Mouse (Mus musculus) liver, embryonic 14.5 days (tissue): ENCODE measurements around the gene Gba. TPM values are rescaled to one million over a fixed set of nuclear protein-coding genes. Genes with fewer than 3 reads are reported as not detected.

Experiments used
- ATAC-seq: fragments of 200-750 bp; cut with Nextera tagmentation; 2 replicates; pipeline ENCODE4 v1.8.0; 2017; ENCODE audit warnings: moderate number of reproducible peaks, mild to moderate bottlenecking, moderate library complexity; ENCODE audit not compliant: insufficient read depth
- DNase-seq, 3 experiments: peaks; one replicate each; pipeline ENCODE4 v3.0.0-alpha.2; 2012 to 2013; ENCODE audit warnings: low read depth in 3 of 3, low spot score in 3 of 3
- H3K27ac ChIP-seq: fragments of 300-500 bp; sonication (generic); 2 replicates; pipeline ENCODE4 v1.5.1; 2014; ENCODE audit warnings: moderate library complexity, mild to moderate bottlenecking, control low read depth, inconsistent platforms
- H3K27me3 ChIP-seq: fragments of 300-500 bp; sonication (generic); 2 replicates; pipeline ENCODE4 v1.6.1; 2014; ENCODE audit warnings: mild to moderate bottlenecking, low read length, moderate library complexity; ENCODE audit not compliant: control insufficient read depth, insufficient read depth
- H3K36me3 ChIP-seq: fragments of 300-500 bp; sonication (generic); replicated peaks from 2 replicates; pipeline ENCODE4 v1.6.1; 2014; ENCODE audit warnings: low read depth; ENCODE audit not compliant: control insufficient read depth, insufficient read depth
- H3K4me1 ChIP-seq, 2 experiments: fragments of 200-500 bp in 1 of 2; fragments of 300-500 bp in 1 of 2; sonication (generic) in 1 of 2; replicated peaks; 2 replicates each; pipeline ENCODE4 v1.6.1; 2012 to 2014; ENCODE audit warnings: antibody characterized with exemption in 1 of 2, inconsistent platforms in 1 of 2, low read length in 1 of 2; ENCODE audit not compliant: control insufficient read depth in 2 of 2, insufficient read depth in 2 of 2
- H3K4me2 ChIP-seq: fragments of 300-500 bp; sonication (generic); 2 replicates; pipeline ENCODE4 v1.6.1; 2014; ENCODE audit warnings: low read depth, mild to moderate bottlenecking, control low read depth, moderate library complexity
- H3K4me3 ChIP-seq, 2 experiments: fragments of 200-500 bp in 1 of 2; fragments of 300-500 bp in 1 of 2; sonication (generic) in 1 of 2; 2 replicates each; pipeline ENCODE4 v1.5.1; 2012 to 2014; ENCODE audit warnings: low read depth in 2 of 2, low read length in 2 of 2, mild to moderate bottlenecking in 2 of 2, control low read depth in 1 of 2, inconsistent platforms in 1 of 2, moderate library complexity in 1 of 2; ENCODE audit not compliant: insufficient read depth in 1 of 2
- H3K9ac ChIP-seq: fragments of 300-500 bp; sonication (generic); replicated peaks from 2 replicates; pipeline ENCODE4 v1.6.1; 2014; ENCODE audit warnings: mild to moderate bottlenecking, control low read depth, moderate library complexity
- H3K9me3 ChIP-seq: fragments of 300-500 bp; sonication (generic); 2 replicates; pipeline ENCODE4 v1.6.1; 2016; ENCODE audit warnings: low read length, mixed read lengths; ENCODE audit not compliant: control insufficient read depth
- CTCF ChIP-seq: IDR thresholded peaks from 2 replicates; pipeline ENCODE4 v1.5.1; 2016; ENCODE audit warnings: antibody characterized with exemption, low read depth, control low read depth
- EP300 ChIP-seq: IDR thresholded peaks from 2 replicates; pipeline ENCODE4 v1.6.1; 2016; ENCODE audit warnings: antibody characterized with exemption, low read depth
- WGBS: fragments of 180-500 bp; shearing (Covaris S2); extraction: QIAGEN DNeasy Blood & Tissue Kit; methylation state at CpG from one replicate; pipeline ENCODE4 v1.1.7; 2014; ENCODE audit not compliant: insufficient replicate concordance; 5-methylcytosine and 5-hydroxymethylcytosine counted together
- microRNA counts: library from miRNA; unstranded; fragments of <30 nt; microRNA quantifications from one replicate; lab custom pipeline; 2016
- microRNA-seq: library from miRNA; unstranded; fragments of <30 nt; microRNA quantifications from one replicate; pipeline ENCODE4, GENCODE M21; 2016
- polyA plus RNA-seq, 2 experiments: library from polyadenylated mRNA; depleted of rRNA in 1 of 2; stranded (reverse) in 1 of 2; unstranded in 1 of 2; fragments of >200 nt; fragmentation: Nextera tagmentation in 1 of 2; extraction: Ambion mirVana in 1 of 2; gene quantifications; 2 replicates each; pipeline versions ENCODE4 v1.2.1 to v1.2.3; 2012 to 2014

The Gba gene
- polyA plus RNA-seq, 2 experiments = 16.5 to 21.2 TPM

GRCm38 (mm10) chr3:89256177-89256576, 53.4 kb downstream of the Gba start:
- ATAC-seq = no peak
- H3K4me1 ChIP-seq = peaks cover 0 to 5% of the 10 kb centered on the region in 2 experiments; a peak in 2 of 4 replicates
- no peak overlapping the region for H3K4me2 ChIP-seq
- TF ChIP-seq CTCF = no peak
- no peak for TF ChIP-seq EP300
- H3K27me3 ChIP-seq = peaks cover 11% of the 10 kb centered on the region
- no peaks in the 10 kb centered on the region for H3K36me3 ChIP-seq
- no peak overlapping the region for H3K27ac ChIP-seq
- no peak overlapping the region for H3K9ac ChIP-seq
- no peak overlapping the region for H3K4me3 ChIP-seq
- WGBS = 56% methylated on average over 5 of the region's 5 CpGs
- H3K9me3 ChIP-seq = no peaks in the 10 kb centered on the region
- no peak for DNase-seq

MicroRNAs within 50 kb of the gene (microRNA counts, 519-probe panel; counts per million panel counts)
- 69.9 counts per million for microRNA mmu-miR-92b (lab: Ali Mortazavi, UCI)

Small RNA genes lying within 50 kb of the gene (microRNA-seq; reads per million reads assigned to microRNA genes)
- 14.4 reads per million, percentile 25 among the genes with 10 or more reads in this experiment for gene Mir92b

Other genes starting within 250 kb of the Gba start
- 4.1 and 5.2 TPM in 2 replicates for gene Rusc1, start 109.6 kb upstream of the Gba start, polyA plus RNA-seq (2012; rRNA removed)
- 2.6 and 3.2 TPM in 2 replicates for gene Rusc1, start 109.6 kb upstream of the Gba start, polyA plus RNA-seq (2014; fragmentation: Nextera tagmentation; extraction: Ambion mirVana)
- 0.02 TPM in 1 of 2 replicates, not detected in the other for gene Gm43738, start 101.8 kb upstream of the Gba start, polyA plus RNA-seq (2012; rRNA removed)
- gene Gm43738, start 101.8 kb upstream of the Gba start, polyA plus RNA-seq (2014; fragmentation: Nextera tagmentation; extraction: Ambion mirVana) = 0.04 TPM in 1 of 2 replicates, not detected in the other
- 126 and 131 TPM in 2 replicates for gene Fdps, start 101.0 kb upstream of the Gba start, polyA plus RNA-seq (2012; rRNA removed)
- 238 and 251 TPM in 2 replicates for gene Fdps, start 101.0 kb upstream of the Gba start, polyA plus RNA-seq (2014; fragmentation: Nextera tagmentation; extraction: Ambion mirVana)
- 132 and 143 TPM in 2 replicates for gene Pklr, start 66.8 kb upstream of the Gba start, polyA plus RNA-seq (2012; rRNA removed)
- 79.8 and 97.5 TPM in 2 replicates for gene Pklr, start 66.8 kb upstream of the Gba start, polyA plus RNA-seq (2014; fragmentation: Nextera tagmentation; extraction: Ambion mirVana)
- gene Hcn3, start 42.7 kb upstream of the Gba start, polyA plus RNA-seq (2012; rRNA removed) = 0.23 and 0.31 TPM in 2 replicates
- 0.55 and 0.56 TPM in 2 replicates for gene Hcn3, start 42.7 kb upstream of the Gba start, polyA plus RNA-seq (2014; fragmentation: Nextera tagmentation; extraction: Ambion mirVana)
- gene Clk2, start 38.1 kb upstream of the Gba start, polyA plus RNA-seq (2012; rRNA removed) = 26.1 and 28.8 TPM in 2 replicates
- gene Clk2, start 38.1 kb upstream of the Gba start, polyA plus RNA-seq (2014; fragmentation: Nextera tagmentation; extraction: Ambion mirVana) = 6.7 and 7.2 TPM in 2 replicates
- 35.3 and 46.3 TPM in 2 replicates for gene Scamp3, start 25.5 kb upstream of the Gba start, polyA plus RNA-seq (2012; rRNA removed)
- gene Scamp3, start 25.5 kb upstream of the Gba start, polyA plus RNA-seq (2014; fragmentation: Nextera tagmentation; extraction: Ambion mirVana) = 41.0 and 44.2 TPM in 2 replicates
- gene Fam189b, start 19.8 kb upstream of the Gba start, polyA plus RNA-seq (2012; rRNA removed) = 3.6 and 3.9 TPM in 2 replicates
- 1.7 and 2.6 TPM in 2 replicates for gene Fam189b, start 19.8 kb upstream of the Gba start, polyA plus RNA-seq (2014; fragmentation: Nextera tagmentation; extraction: Ambion mirVana)
- gene Thbs3, start 12.3 kb downstream of the Gba start, polyA plus RNA-seq (2012; rRNA removed) = 0.96 and 1.7 TPM in 2 replicates
- 0.44 and 0.79 TPM in 2 replicates for gene Thbs3, start 12.3 kb downstream of the Gba start, polyA plus RNA-seq (2014; fragmentation: Nextera tagmentation; extraction: Ambion mirVana)
- gene Mtx1, start 24.2 kb downstream of the Gba start, polyA plus RNA-seq (2012; rRNA removed) = 71.7 and 83.2 TPM in 2 replicates
- gene Mtx1, start 24.2 kb downstream of the Gba start, polyA plus RNA-seq (2014; fragmentation: Nextera tagmentation; extraction: Ambion mirVana) = 101 TPM in 2 replicates
- 0.02 and 0.18 TPM in 2 replicates for gene Muc1, start 26.1 kb downstream of the Gba start, polyA plus RNA-seq (2012; rRNA removed)
- 0.08 and 0.11 TPM in 2 replicates for gene Muc1, start 26.1 kb downstream of the Gba start, polyA plus RNA-seq (2014; fragmentation: Nextera tagmentation; extraction: Ambion mirVana)
- 26.3 and 26.4 TPM in 2 replicates for gene Krtcap2, start 43.0 kb downstream of the Gba start, polyA plus RNA-seq (2012; rRNA removed)
- gene Krtcap2, start 43.0 kb downstream of the Gba start, polyA plus RNA-seq (2014; fragmentation: Nextera tagmentation; extraction: Ambion mirVana) = 117 and 138 TPM in 2 replicates
- gene Trim46, start 43.4 kb downstream of the Gba start, polyA plus RNA-seq (2012; rRNA removed) = 0.29 and 0.41 TPM in 2 replicates
- gene Trim46, start 43.4 kb downstream of the Gba start, polyA plus RNA-seq (2014; fragmentation: Nextera tagmentation; extraction: Ambion mirVana) = 0.05 TPM in 1 of 2 replicates, not detected in the other
- gene Dpm3, start 56.4 kb downstream of the Gba start, polyA plus RNA-seq (2012; rRNA removed) = 89.7 and 115 TPM in 2 replicates
- gene Dpm3, start 56.4 kb downstream of the Gba start, polyA plus RNA-seq (2014; fragmentation: Nextera tagmentation; extraction: Ambion mirVana) = 64.3 and 65.8 TPM in 2 replicates
- gene Slc50a1, start 67.6 kb downstream of the Gba start, polyA plus RNA-seq (2012; rRNA removed) = 16.5 and 21.8 TPM in 2 replicates
- gene Slc50a1, start 67.6 kb downstream of the Gba start, polyA plus RNA-seq (2014; fragmentation: Nextera tagmentation; extraction: Ambion mirVana) = 17.3 and 18.7 TPM in 2 replicates
- 3.6 and 3.7 TPM in 2 replicates for gene Efna1, start 78.2 kb downstream of the Gba start, polyA plus RNA-seq (2012; rRNA removed)
- 2.9 TPM in 2 replicates for gene Efna1, start 78.2 kb downstream of the Gba start, polyA plus RNA-seq (2014; fragmentation: Nextera tagmentation; extraction: Ambion mirVana)
- gene Efna3, start 120.0 kb downstream of the Gba start, polyA plus RNA-seq (2012; rRNA removed) = 0.06 and 0.13 TPM in 2 replicates
- gene Efna3, start 120.0 kb downstream of the Gba start, polyA plus RNA-seq (2014; fragmentation: Nextera tagmentation; extraction: Ambion mirVana) = 0.05 and 0.08 TPM in 2 replicates
- gene Efna4, start 135.1 kb downstream of the Gba start, polyA plus RNA-seq (2012; rRNA removed) = 0.81 and 0.92 TPM in 2 replicates
- gene Efna4, start 135.1 kb downstream of the Gba start, polyA plus RNA-seq (2014; fragmentation: Nextera tagmentation; extraction: Ambion mirVana) = 0.62 and 0.78 TPM in 2 replicates
- 6.2 TPM in 2 replicates for gene Adam15, start 147.1 kb downstream of the Gba start, polyA plus RNA-seq (2012; rRNA removed)
- gene Adam15, start 147.1 kb downstream of the Gba start, polyA plus RNA-seq (2014; fragmentation: Nextera tagmentation; extraction: Ambion mirVana) = 4.0 and 4.9 TPM in 2 replicates
- gene Dcst2, start 159.0 kb downstream of the Gba start, polyA plus RNA-seq (2012; rRNA removed) = 0.02 and 0.03 TPM in 2 replicates
- gene Dcst2, start 159.0 kb downstream of the Gba start, polyA plus RNA-seq (2014; fragmentation: Nextera tagmentation; extraction: Ambion mirVana) = 0.04 TPM in 1 of 2 replicates, not detected in the other
- 0.03 TPM in 1 of 2 replicates, not detected in the other for gene Dcst1, start 162.3 kb downstream of the Gba start, polyA plus RNA-seq (2012; rRNA removed)
- not detected in 2 replicates for gene Dcst1, start 162.3 kb downstream of the Gba start, polyA plus RNA-seq (2014; fragmentation: Nextera tagmentation; extraction: Ambion mirVana)
- 5.4 and 6.9 TPM in 2 replicates for gene Zbtb7b, start 191.8 kb downstream of the Gba start, polyA plus RNA-seq (2012; rRNA removed)
- gene Zbtb7b, start 191.8 kb downstream of the Gba start, polyA plus RNA-seq (2014; fragmentation: Nextera tagmentation; extraction: Ambion mirVana) = 0.95 and 1.2 TPM in 2 replicates
- gene Lenep, start 199.9 kb downstream of the Gba start, polyA plus RNA-seq (2012; rRNA removed) = 0.75 and 0.76 TPM in 2 replicates
- gene Lenep, start 199.9 kb downstream of the Gba start, polyA plus RNA-seq (2014; fragmentation: Nextera tagmentation; extraction: Ambion mirVana) = not detected in 2 replicates
- 8.7 and 9.2 TPM in 2 replicates for gene Flad1, start 208.9 kb downstream of the Gba start, polyA plus RNA-seq (2012; rRNA removed)
- 13.0 and 13.2 TPM in 2 replicates for gene Flad1, start 208.9 kb downstream of the Gba start, polyA plus RNA-seq (2014; fragmentation: Nextera tagmentation; extraction: Ambion mirVana)
- gene Cks1b, start 215.5 kb downstream of the Gba start, polyA plus RNA-seq (2012; rRNA removed) = 133 and 172 TPM in 2 replicates
- 288 and 295 TPM in 2 replicates for gene Cks1b, start 215.5 kb downstream of the Gba start, polyA plus RNA-seq (2014; fragmentation: Nextera tagmentation; extraction: Ambion mirVana)
- 36.9 and 38.8 TPM in 2 replicates for gene Shc1, start 215.5 kb downstream of the Gba start, polyA plus RNA-seq (2012; rRNA removed)
- 27.5 and 30.6 TPM in 2 replicates for gene Shc1, start 215.5 kb downstream of the Gba start, polyA plus RNA-seq (2014; fragmentation: Nextera tagmentation; extraction: Ambion mirVana)
- gene Pygo2, start 227.3 kb downstream of the Gba start, polyA plus RNA-seq (2012; rRNA removed) = 12.9 and 15.2 TPM in 2 replicates
- 8.4 and 10.7 TPM in 2 replicates for gene Pygo2, start 227.3 kb downstream of the Gba start, polyA plus RNA-seq (2014; fragmentation: Nextera tagmentation; extraction: Ambion mirVana)
- gene Pbxip1, start 233.8 kb downstream of the Gba start, polyA plus RNA-seq (2012; rRNA removed) = 2.2 and 3.1 TPM in 2 replicates
- 2.8 and 3.3 TPM in 2 replicates for gene Pbxip1, start 233.8 kb downstream of the Gba start, polyA plus RNA-seq (2014; fragmentation: Nextera tagmentation; extraction: Ambion mirVana)